Mouse (Mus musculus): Measurements from ENCODE around the gene Kif7.

DNA sequence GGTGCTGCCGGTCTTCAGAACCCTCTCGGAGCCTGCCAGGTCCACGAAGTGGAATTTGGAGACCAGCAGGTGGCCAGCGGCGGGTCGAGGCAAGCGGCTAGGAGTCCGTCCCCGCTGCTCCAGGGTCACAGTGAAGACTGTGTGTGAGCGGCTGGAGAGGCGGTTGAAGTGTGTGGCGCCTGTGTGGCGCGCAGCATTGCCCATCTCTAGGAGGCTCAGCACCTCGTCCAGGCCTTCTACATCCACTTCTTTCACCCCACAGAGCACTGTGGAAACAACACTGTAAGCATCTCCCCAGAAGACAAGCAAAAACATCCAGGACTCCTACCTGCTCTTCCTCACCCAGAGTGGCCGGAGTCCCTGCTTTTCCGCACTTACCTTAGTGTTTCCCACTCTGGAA is 4.7 kb downstream of the Kif7 start:
- TF ChIP-seq POLR2A (IDR thresholded peaks at IDR 0.05; ENCODE audit: low read depth, low read length) (no peak), GABPA (IDR thresholded peaks at IDR 0.05; ENCODE audit: insufficient replicate concordance, low read depth, low read length) (no peak), BHLHE40 (IDR thresholded peaks at IDR 0.05; ENCODE audit: low read depth, low read length) (no peak), EP300 (IDR thresholded peaks at IDR 0.05; ENCODE audit: low read length) (no peak)

All from CH12.LX (cell line).